Mouse (Mus musculus): Measurements from ENCODE around the gene Efna2. TPM values are rescaled to one million over a fixed set of nuclear protein-coding genes. Genes with fewer than 3 reads are reported as not detected.

Gene Efna2
- total RNA-seq, 2 experiments from 2014 or later: 1.1 to 1.4 TPM

GRCm38 (mm10) chr10:80176270-80176834 lies 2.9 kb upstream of the Efna2 start:
- DNase-seq: no peak
- intact Hi-C loops (cut with DNase I): loop anchor here (5.0 kb wide), 1 partner anchor 166 kb away; no protein-coding TSS in a partner anchor

GRCm38 (mm10) chr10:80177441-80178279 lies 1.6 kb upstream of the Efna2 start:
- intact Hi-C loops (cut with DNase I): loop anchor here (5.0 kb wide), 1 partner anchor 165 kb away; no protein-coding TSS in a partner anchor
- DNase-seq: no peak

GRCm38 (mm10) chr10:80180288-80180687 lies 1.0 kb downstream of the Efna2 start:
- DNase-seq: no peak
- intact Hi-C loops (cut with DNase I): no loop called here

- intact Hi-C loops (cut with DNase I): no loop called here
- DNase-seq: no peak
These were observed 1.5 kb downstream of the Efna2 start for GRCm38 (mm10) chr10:80180823-80181222.

- intact Hi-C loops (cut with DNase I): no loop called here
- DNase-seq: no peak
These were observed 3.3 kb downstream of the Efna2 start for GRCm38 (mm10) chr10:80182547-80182946.

- intact Hi-C loops (cut with DNase I): no loop called here
- DNase-seq: no peak
These were observed 7.4 kb downstream of the Efna2 start for GRCm38 (mm10) chr10:80186649-80187048.

- intact Hi-C loops (cut with DNase I): no loop called here
- DNase-seq: no peak
These were observed 8.5 kb downstream of the Efna2 start for GRCm38 (mm10) chr10:80187739-80188138.

- DNase-seq: no peak
- intact Hi-C loops (cut with DNase I): no loop called here
These were observed 9.3 kb downstream of the Efna2 start for GRCm38 (mm10) chr10:80188453-80189024.

- DNase-seq: no peak
- intact Hi-C loops (cut with DNase I): no loop called here
These were observed 10.7 kb downstream of the Efna2 start for GRCm38 (mm10) chr10:80189999-80190398.

GRCm38 (mm10) chr10:80190491-80191051 lies 11.3 kb downstream of the Efna2 start:
- peak; percentile 41 to 49 for DNase-seq
- intact Hi-C loops (cut with DNase I): no loop called here

- intact Hi-C loops (cut with DNase I): no loop called here
These were observed 14.7 kb downstream of the Efna2 start for GRCm38 (mm10) chr10:80193976-80194375.

GRCm38 (mm10) chr10:80194441-80194840 lies 15.2 kb downstream of the Efna2 start:
- DNase-seq: no peak
- intact Hi-C loops (cut with DNase I): no loop called here

More at GRCm38 (mm10) chr10:80193976-80194375, 14.7 kb downstream of the Efna2 start:
- no peak for DNase-seq

- DNase-seq: no peak
- intact Hi-C loops (cut with DNase I): no loop called here
These were observed 16.9 kb downstream of the Efna2 start for GRCm38 (mm10) chr10:80196167-80196566.

GRCm38 (mm10) chr10:80196778-80197581 lies 17.7 kb downstream of the Efna2 start:
- DNase-seq: no peak
- intact Hi-C loops (cut with DNase I): no loop called here

- peak; percentile 83 to 92 for DNase-seq
- intact Hi-C loops (cut with DNase I): loop anchor here (1.0 kb wide), 1 partner anchor 46 kb away; no protein-coding TSS in a partner anchor
These were observed 20.2 kb downstream of the Efna2 start for GRCm38 (mm10) chr10:80199440-80200008.

- DNase-seq: no peak
- intact Hi-C loops (cut with DNase I): no loop called here
These were observed 21.2 kb downstream of the Efna2 start for GRCm38 (mm10) chr10:80200485-80200884.

- intact Hi-C loops (cut with DNase I): no loop called here
- no peak for DNase-seq
These were observed 24.8 kb downstream of the Efna2 start for GRCm38 (mm10) chr10:80204055-80204454.

GRCm38 (mm10) chr10:80207201-80207600 lies 27.9 kb downstream of the Efna2 start:
- DNase-seq: no peak
- intact Hi-C loops (cut with DNase I): no loop called here

- DNase-seq: no peak
- intact Hi-C loops (cut with DNase I): no loop called here
These were observed 28.4 kb downstream of the Efna2 start for GRCm38 (mm10) chr10:80207676-80208075.

GRCm38 (mm10) chr10:80208248-80208647 lies 29.0 kb downstream of the Efna2 start:
- intact Hi-C loops (cut with DNase I): no loop called here
- DNase-seq: no peak

Data from heart, postnatal 14 days (tissue).